Mouse (Mus musculus): ENCODE measurements around the gene Ugt1a7c.

Ugt1a7c gene

GRCm38 (mm10) chr1:88240579-88240978 is 145.7 kb downstream of the Ugt1a7c start:
- no peak for DNase-seq (ENCODE audit: low spot score)

GRCm38 (mm10) chr1:88243861-88244260 is 149.0 kb downstream of the Ugt1a7c start:
- no peak for DNase-seq (ENCODE audit: low spot score)

- DNase-seq (ENCODE audit: low spot score) = no peak
These were observed 151.0 kb downstream of the Ugt1a7c start for GRCm38 (mm10) chr1:88245881-88246280.

- DNase-seq (ENCODE audit: low spot score) = no peak
These were observed 151.5 kb downstream of the Ugt1a7c start for GRCm38 (mm10) chr1:88246386-88246785.

GRCm38 (mm10) chr1:88247660-88248059 is 152.8 kb downstream of the Ugt1a7c start:
- DNase-seq (ENCODE audit: low spot score) = no peak

GRCm38 (mm10) chr1:88248658-88249057 is 153.8 kb downstream of the Ugt1a7c start:
- DNase-seq (ENCODE audit: low spot score) = no peak

GRCm38 (mm10) chr1:88249596-88249995 is 154.7 kb downstream of the Ugt1a7c start:
- DNase-seq (ENCODE audit: low spot score) = no peak

- DNase-seq (ENCODE audit: low spot score) = no peak
These were observed 155.2 kb downstream of the Ugt1a7c start for GRCm38 (mm10) chr1:88250023-88250422.

- DNase-seq (ENCODE audit: low spot score) = no peak
These were observed 158.2 kb downstream of the Ugt1a7c start for GRCm38 (mm10) chr1:88253106-88253505.

GRCm38 (mm10) chr1:88253540-88253939 is 158.7 kb downstream of the Ugt1a7c start:
- DNase-seq (ENCODE audit: low spot score) = no peak

GRCm38 (mm10) chr1:88254793-88255465 is 160.1 kb downstream of the Ugt1a7c start:
- DNase-seq (ENCODE audit: low spot score) = no peak

GRCm38 (mm10) chr1:88255466-88255857 is 160.6 kb downstream of the Ugt1a7c start:
- no peak for DNase-seq (ENCODE audit: low spot score)

- DNase-seq (ENCODE audit: low spot score) = no peak
These were observed 161.3 kb downstream of the Ugt1a7c start for GRCm38 (mm10) chr1:88255989-88256754.

- DNase-seq (ENCODE audit: low spot score) = no peak
These were observed 162.2 kb downstream of the Ugt1a7c start for GRCm38 (mm10) chr1:88256886-88257663.

- DNase-seq (ENCODE audit: low spot score) = no peak
These were observed 162.8 kb downstream of the Ugt1a7c start for GRCm38 (mm10) chr1:88257681-88258080.

GRCm38 (mm10) chr1:88258361-88258760 is 163.5 kb downstream of the Ugt1a7c start:
- DNase-seq (ENCODE audit: low spot score) = no peak

GRCm38 (mm10) chr1:88258881-88259642 is 164.2 kb downstream of the Ugt1a7c start:
- no peak for DNase-seq (ENCODE audit: low spot score)

GRCm38 (mm10) chr1:88259643-88260024 is 164.8 kb downstream of the Ugt1a7c start:
- DNase-seq (ENCODE audit: low spot score) = no peak

- DNase-seq (ENCODE audit: low spot score) = no peak
These were observed 165.3 kb downstream of the Ugt1a7c start for GRCm38 (mm10) chr1:88260114-88260513.

GRCm38 (mm10) chr1:88260604-88261377 is 165.9 kb downstream of the Ugt1a7c start:
- no peak for DNase-seq (ENCODE audit: low spot score)

- DNase-seq (ENCODE audit: low spot score) = no peak
These were observed 166.8 kb downstream of the Ugt1a7c start for GRCm38 (mm10) chr1:88261706-88262105.
